Mouse (Mus musculus) lung, postnatal 0 days (tissue): ENCODE results near the gene Cenpe. TPM values are rescaled to one million over a fixed set of nuclear protein-coding genes. Genes with fewer than 3 reads are reported as not detected.
A peak's percentile ranks its signal among the peaks of the same experiment; 100 is the strongest.
"Not testable (repeated sequence)": the region's sequence is repeated elsewhere in the genome, so short reads cannot be mapped to it uniquely, and the experiment has no call there.

Experiments
- ATAC-seq: fragments of 200-750 bp; cut with Nextera tagmentation; 2 replicates; pipeline ENCODE4 v1.8.0; 2017; ENCODE audit warnings: moderate library complexity
- DNase-seq: peaks from one replicate; pipeline ENCODE4 v3.0.0-alpha.2; 2016; ENCODE audit warnings: low spot score
- H3K27ac ChIP-seq: fragments of 300-500 bp; sonication (generic); 2 replicates; pipeline ENCODE4 v1.5.1; 2014; ENCODE audit warnings: antibody characterized with exemption, mild to moderate bottlenecking, low read length, mixed read lengths
- H3K27me3 ChIP-seq: fragments of 300-500 bp; sonication (generic); replicated peaks from 2 replicates; pipeline ENCODE4 v1.6.1; 2014; ENCODE audit warnings: low read length, mixed read lengths; ENCODE audit not compliant: insufficient read depth
- H3K36me3 ChIP-seq: fragments of 300-500 bp; sonication (generic); 2 replicates; pipeline ENCODE4 v1.6.1; 2014; ENCODE audit warnings: low read length, mixed read lengths; ENCODE audit not compliant: insufficient read depth
- H3K4me1 ChIP-seq: fragments of 300-500 bp; sonication (generic); 2 replicates; pipeline ENCODE4 v1.6.1; 2014; ENCODE audit warnings: antibody characterized with exemption, low read depth, low read length, mixed read lengths; ENCODE audit not compliant: insufficient read depth
- H3K4me2 ChIP-seq: fragments of 300-500 bp; sonication (generic); replicated peaks from 2 replicates; pipeline ENCODE4 v1.6.1; 2014; ENCODE audit warnings: low read depth, mild to moderate bottlenecking, low read length, moderate library complexity, mixed read lengths
- H3K4me3 ChIP-seq: fragments of 300-500 bp; sonication (generic); 2 replicates; pipeline ENCODE4 v1.5.1; 2014; ENCODE audit warnings: low read depth, low read length
- H3K9ac ChIP-seq: fragments of 300-500 bp; sonication (generic); replicated peaks from 2 replicates; pipeline ENCODE4 v1.6.1; 2014; ENCODE audit warnings: low read depth, mild to moderate bottlenecking
- H3K9me3 ChIP-seq: fragments of 300-500 bp; sonication (generic); 2 replicates; pipeline ENCODE4 v1.6.1; 2016; ENCODE audit warnings: low read length, mixed read lengths
- CTCF ChIP-seq: IDR thresholded peaks from 2 replicates; pipeline ENCODE4 v1.5.1; 2016; ENCODE audit warnings: antibody characterized with exemption, mild to moderate bottlenecking
- EP300 ChIP-seq: IDR thresholded peaks from 2 replicates; pipeline ENCODE4 v1.6.1; 2016; ENCODE audit warnings: antibody characterized with exemption, mild to moderate bottlenecking, control low read depth
- WGBS: fragments of 180-500 bp; shearing (Covaris S2); extraction: QIAGEN DNeasy Blood & Tissue Kit; methylation state at CpG from one replicate; pipeline ENCODE4 v1.1.7; 2014; 5-methylcytosine and 5-hydroxymethylcytosine counted together
- polyA plus RNA-seq: library from polyadenylated mRNA; unstranded; fragments of >200 nt; fragmentation: Nextera tagmentation; extraction: Ambion mirVana; gene quantifications from 2 replicates; pipeline ENCODE4 v1.2.1, GENCODE M21; 2015

Cenpe gene
- 1.1 and 1.6 TPM in 2 replicates for polyA plus RNA-seq

GRCm38 (mm10) chr3:135211805-135212657 is at the start of gene Cenpe:
Gene Cenpe (plus strand): TSS chr3:135212537.
- ATAC-seq, result peak; percentile 98
- TF ChIP-seq CTCF (peak; percentile 21), EP300 (peak; percentile 23; the same call in 1 of the 2 replicates)
- peak within 1 kb of the TSS; percentile 98 for H3K4me2 ChIP-seq
- peak; percentile 94 for DNase-seq
- peak within 1 kb of the TSS; percentile 82 for H3K27ac ChIP-seq
- no peaks in the 10 kb centered on the region for H3K27me3 ChIP-seq
- no peaks in the 10 kb centered on the region for H3K9me3 ChIP-seq
- 3% methylated on average over 28 of the region's 29 CpGs for WGBS
- peaks cover 4% of the 10 kb centered on the region; the same call in 1 of the 2 replicates for H3K4me1 ChIP-seq
- no peaks in the 10 kb centered on the region for H3K36me3 ChIP-seq
- H3K4me3 ChIP-seq, result peak within 1 kb of the TSS; percentile 77
- H3K9ac ChIP-seq, result peak within 1 kb of the TSS; percentile 60

DNA sequence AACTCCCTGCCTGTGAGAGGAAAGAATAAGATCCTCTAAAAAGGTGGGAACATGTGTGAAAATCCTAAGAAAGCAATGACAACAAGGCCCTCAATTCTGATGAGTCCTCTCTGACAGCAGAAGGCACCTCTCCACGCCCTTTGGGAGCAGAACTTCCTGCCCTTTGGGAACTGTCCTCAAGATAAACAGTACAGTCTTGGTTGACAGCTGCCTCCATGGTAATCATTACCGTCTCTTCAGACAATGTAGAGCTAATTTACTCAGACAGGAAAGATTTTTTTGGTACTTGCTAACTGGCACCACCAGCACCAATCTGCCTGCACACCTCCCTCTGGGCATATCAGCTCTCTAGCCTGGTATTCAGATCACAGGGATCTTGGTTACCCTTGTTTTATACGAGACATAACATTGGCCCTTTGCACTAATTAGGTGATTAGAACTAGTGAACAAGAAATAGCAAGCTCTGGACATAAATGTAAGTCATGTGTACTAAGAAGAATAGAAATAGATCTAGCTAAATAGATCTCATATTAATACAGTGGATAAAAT is 40.4 kb upstream of the Cenpe start:
- Histone ChIP-seq H3K27me3 (no peaks in the 10 kb centered on the region), H3K4me2 (no peak overlapping the region), H3K9me3 (no peaks in the 10 kb centered on the region), H3K4me1 (no peaks in the 10 kb centered on the region), H3K9ac (no peak overlapping the region), H3K27ac (no peak overlapping the region), H3K36me3 (no peaks in the 10 kb centered on the region), H3K4me3 (no peak overlapping the region)
- DNase-seq, result no peak
- no peak for ATAC-seq
- 48% methylated on average over 3 of the region's 3 CpGs for WGBS
- TF ChIP-seq EP300, result no peak
- no peak for TF ChIP-seq CTCF

- TF ChIP-seq EP300, result no peak
- TF ChIP-seq CTCF, result no peak
- no peaks in the 10 kb centered on the region for H3K27me3 ChIP-seq
- H3K9ac ChIP-seq, result no peak overlapping the region
- DNase-seq, result no peak
- no peak overlapping the region for H3K27ac ChIP-seq
- no peak overlapping the region for H3K4me3 ChIP-seq
- WGBS, result 62% methylated on average over 6 of the region's 6 CpGs
- no peak for ATAC-seq
- H3K4me1 ChIP-seq, result no peaks in the 10 kb centered on the region
- H3K36me3 ChIP-seq, result no peaks in the 10 kb centered on the region
- H3K9me3 ChIP-seq, result no peaks in the 10 kb centered on the region
- H3K4me2 ChIP-seq, result no peak overlapping the region
Observed at GRCm38 (mm10) chr3:135191861-135192260, 20.5 kb upstream of the Cenpe start.

GRCm38 (mm10) chr3:135198051-135198450 is 14.3 kb upstream of the Cenpe start:
- H3K27me3 ChIP-seq, H3K9ac ChIP-seq, H3K27ac ChIP-seq, H3K36me3 ChIP-seq, H3K4me1 ChIP-seq, H3K4me2 ChIP-seq, H3K9me3 ChIP-seq, DNase-seq, H3K4me3 ChIP-seq, ATAC-seq: not testable (repeated sequence)
- WGBS, result 76% methylated on average over 2 of the region's 2 CpGs

DNA sequence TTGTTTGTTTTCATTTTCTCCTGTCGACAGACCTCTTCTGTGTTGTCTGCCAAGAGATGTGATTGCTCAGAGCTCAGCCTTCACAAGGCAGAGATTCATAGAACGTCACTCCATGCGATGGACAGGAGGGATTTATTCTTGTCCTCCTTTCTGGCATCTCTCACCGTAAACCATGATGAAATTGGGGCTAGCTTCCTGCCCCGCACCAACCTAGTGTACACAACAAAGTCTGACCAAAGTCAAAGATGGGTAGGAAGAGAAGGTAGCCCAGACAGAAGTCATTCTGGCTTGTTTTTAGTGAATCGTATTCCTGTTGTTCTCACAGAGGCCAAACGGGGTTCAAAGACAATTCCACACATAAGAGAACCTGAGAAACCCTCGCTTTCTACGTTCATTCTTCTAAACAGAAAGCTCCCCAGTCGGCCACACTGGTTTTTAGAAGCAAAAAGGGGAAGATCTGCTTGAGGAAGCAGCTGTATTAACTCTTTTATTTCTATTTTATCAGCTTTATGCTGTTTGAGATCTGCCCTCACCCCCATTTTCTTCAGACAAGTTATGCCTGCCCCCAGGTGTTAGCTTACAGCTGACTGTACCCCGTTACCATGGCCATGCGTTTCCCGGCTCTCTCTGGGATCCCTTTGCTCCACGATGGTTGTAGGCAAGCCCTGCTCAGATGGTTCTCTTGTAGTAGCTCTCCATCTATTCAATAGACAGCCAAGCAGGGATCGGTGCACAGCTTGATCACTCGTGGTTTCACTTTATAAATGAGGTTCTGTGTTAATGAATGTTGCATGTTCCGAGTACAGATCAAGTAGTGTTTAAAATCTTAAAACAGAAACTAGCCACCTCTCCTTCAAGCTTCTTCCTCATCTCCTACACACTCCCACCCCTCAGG is 11.7 kb upstream of the Cenpe start:
- H3K27me3 ChIP-seq, result no peaks in the 10 kb centered on the region
- ATAC-seq (no peak), DNase-seq (no peak)
- H3K4me2 ChIP-seq, result no peak overlapping the region
- 78% methylated on average over 17 of the region's 17 CpGs for WGBS
- H3K4me1 ChIP-seq, result no peaks in the 10 kb centered on the region
- no peak overlapping the region for H3K4me3 ChIP-seq
- H3K9me3 ChIP-seq, result no peaks in the 10 kb centered on the region
- no peak overlapping the region for H3K27ac ChIP-seq
- no peaks in the 10 kb centered on the region for H3K36me3 ChIP-seq
- H3K9ac ChIP-seq, result no peak overlapping the region
- TF ChIP-seq EP300 (no peak), CTCF (no peak)

- 34% methylated on average over 4 of the region's 4 CpGs for WGBS
- ATAC-seq (no peak), DNase-seq (peak; percentile 62)
Observed at GRCm38 (mm10) chr3:135206621-135207020, 5.7 kb upstream of the Cenpe start.

More at GRCm38 (mm10) chr3:135206621-135207020, 5.7 kb upstream of the Cenpe start:
- no peak overlapping the region for H3K9ac ChIP-seq
- no peaks in the 10 kb centered on the region for H3K27me3 ChIP-seq
- H3K4me3 ChIP-seq, result no peak overlapping the region
- H3K4me1 ChIP-seq, result no peaks in the 10 kb centered on the region
- TF ChIP-seq CTCF, result peak; percentile 72
- no peak for TF ChIP-seq EP300
- no peaks in the 10 kb centered on the region for H3K36me3 ChIP-seq
- no peaks in the 10 kb centered on the region for H3K9me3 ChIP-seq
- H3K4me2 ChIP-seq, result no peak overlapping the region
- H3K27ac ChIP-seq, result no peak overlapping the region
